Mouse (Mus musculus): ENCODE measurements around the gene Nr1i3.

DNA sequence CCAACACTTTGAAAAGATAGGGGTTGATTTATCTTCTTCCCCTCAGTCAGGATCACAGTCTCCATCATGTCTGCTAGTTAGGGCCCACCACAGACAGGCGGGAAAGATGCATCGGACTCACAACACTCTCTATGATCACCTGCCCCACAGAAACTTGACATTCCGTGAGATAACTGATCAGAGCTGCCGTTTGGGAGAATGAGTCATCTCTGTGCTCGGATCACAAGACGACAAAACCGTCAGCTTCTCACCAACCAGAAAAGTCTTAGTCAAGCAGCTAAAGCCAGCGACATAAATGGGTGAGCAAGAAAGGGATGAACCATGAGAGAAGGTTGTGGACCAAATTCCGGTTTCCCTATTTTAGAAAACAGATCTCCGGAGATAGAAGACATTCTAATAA, 21.5 kb upstream of the Nr1i3 start:
- no peak for TF ChIP-seq GATA1 (IDR thresholded peaks at IDR 0.05; ENCODE audit: low read length)
- TF ChIP-seq TAL1 (IDR thresholded peaks at IDR 0.05; ENCODE audit: low read length), result no peak

Data from erythroblast, embryonic 14.5 days (primary cell).